Mouse (Mus musculus): ENCODE data around the gene Eml4. TPM values are rescaled to one million over a fixed set of nuclear protein-coding genes. Genes with fewer than 3 reads are reported as not detected.

Eml4 gene
- polyA plus RNA-seq, 1 experiment from 2014 or later = 13.4 TPM

- H3K9ac ChIP-seq (replicated peaks; ENCODE audit: low read depth) = no peak overlapping the region
- no peak overlapping the region for H3K4me2 ChIP-seq (replicated peaks; ENCODE audit: low read depth, low read length)
- no peak overlapping the region for H3K27ac ChIP-seq (ENCODE audit: low read length)
- H3K4me1 ChIP-seq (ENCODE audit: insufficient read depth, low read depth, low read length) = peaks cover 8% of the 10 kb centered on the region; the same call in 1 of the 2 replicates
- ATAC-seq = no peak
- TF ChIP-seq EP300 (IDR thresholded peaks at IDR 0.05) (no peak), CTCF (IDR thresholded peaks at IDR 0.05) (no peak)
- no peaks in the 10 kb centered on the region for H3K9me3 ChIP-seq (ENCODE audit: low read length)
- DNase-seq (ENCODE audit: low spot score) = no peak
- H3K4me3 ChIP-seq (ENCODE audit: low read depth, low read length) = no peak overlapping the region
- no peaks in the 10 kb centered on the region for H3K27me3 ChIP-seq (replicated peaks; ENCODE audit: insufficient read depth, low read length)
- H3K36me3 ChIP-seq (ENCODE audit: insufficient read depth, low read length) = no peaks in the 10 kb centered on the region
These were observed 23.4 kb downstream of the Eml4 start for GRCm38 (mm10) chr17:83374123-83374522.

- Histone ChIP-seq H3K4me3 (ENCODE audit: low read depth, low read length) (no peak overlapping the region), H3K27me3 (replicated peaks; ENCODE audit: insufficient read depth, low read length) (no peaks in the 10 kb centered on the region), H3K9ac (replicated peaks; ENCODE audit: low read depth) (no peak overlapping the region), H3K4me1 (ENCODE audit: insufficient read depth, low read depth, low read length) (peaks cover 8% of the 10 kb centered on the region; the same call in 1 of the 2 replicates), H3K9me3 (ENCODE audit: low read length) (no peaks in the 10 kb centered on the region), H3K27ac (ENCODE audit: low read length) (no peak overlapping the region), H3K4me2 (replicated peaks; ENCODE audit: low read depth, low read length) (no peak overlapping the region), H3K36me3 (ENCODE audit: insufficient read depth, low read length) (no peaks in the 10 kb centered on the region)
- no peak for ATAC-seq
- 78% methylated on average over 3 of the region's 3 CpGs for WGBS
- DNase-seq (ENCODE audit: low spot score) = no peak
- TF ChIP-seq CTCF (IDR thresholded peaks at IDR 0.05) (no peak), EP300 (IDR thresholded peaks at IDR 0.05) (no peak)
These were observed 25.1 kb downstream of the Eml4 start for GRCm38 (mm10) chr17:83375848-83376247.

GRCm38 (mm10) chr17:83376801-83377200 is 26.1 kb downstream of the Eml4 start:
- Histone ChIP-seq H3K9ac (replicated peaks; ENCODE audit: low read depth) (no peak overlapping the region), H3K4me3 (ENCODE audit: low read depth, low read length) (no peak overlapping the region), H3K27ac (ENCODE audit: low read length) (no peak overlapping the region), H3K4me2 (replicated peaks; ENCODE audit: low read depth, low read length) (no peak overlapping the region), H3K4me1 (ENCODE audit: insufficient read depth, low read depth, low read length) (peaks cover 8% of the 10 kb centered on the region; the same call in 1 of the 2 replicates), H3K9me3 (ENCODE audit: low read length) (no peaks in the 10 kb centered on the region), H3K27me3 (replicated peaks; ENCODE audit: insufficient read depth, low read length) (no peaks in the 10 kb centered on the region), H3K36me3 (ENCODE audit: insufficient read depth, low read length) (no peaks in the 10 kb centered on the region)
- ATAC-seq (no peak), DNase-seq (ENCODE audit: low spot score) (peak; percentile 76)
- 34% methylated on average over 4 of the region's 4 CpGs for WGBS
- TF ChIP-seq EP300 (IDR thresholded peaks at IDR 0.05) = no peak; the same call in 1 of the 2 replicates
- no peak for TF ChIP-seq CTCF (IDR thresholded peaks at IDR 0.05)

GRCm38 (mm10) chr17:83377755-83378443 is 27.2 kb downstream of the Eml4 start:
- WGBS = 87% methylated on average over 10 of the region's 10 CpGs
- Histone ChIP-seq H3K27me3 (replicated peaks; ENCODE audit: insufficient read depth, low read length) (no peaks in the 10 kb centered on the region), H3K9me3 (ENCODE audit: low read length) (no peaks in the 10 kb centered on the region), H3K4me2 (replicated peaks; ENCODE audit: low read depth, low read length) (no peak overlapping the region), H3K27ac (ENCODE audit: low read length) (no peak overlapping the region), H3K36me3 (ENCODE audit: insufficient read depth, low read length) (no peaks in the 10 kb centered on the region), H3K4me1 (ENCODE audit: insufficient read depth, low read depth, low read length) (peaks cover 8% of the 10 kb centered on the region; the same call in 1 of the 2 replicates), H3K9ac (replicated peaks; ENCODE audit: low read depth) (no peak overlapping the region), H3K4me3 (ENCODE audit: low read depth, low read length) (no peak overlapping the region)
- ATAC-seq (no peak), DNase-seq (ENCODE audit: low spot score) (no peak)
- TF ChIP-seq EP300 (IDR thresholded peaks at IDR 0.05) (no peak), CTCF (IDR thresholded peaks at IDR 0.05) (no peak)

- Histone ChIP-seq H3K4me3 (ENCODE audit: low read depth, low read length) (no peak overlapping the region), H3K27ac (ENCODE audit: low read length) (no peak overlapping the region), H3K4me1 (ENCODE audit: insufficient read depth, low read depth, low read length) (peaks cover 8% of the 10 kb centered on the region; the same call in 1 of the 2 replicates), H3K27me3 (replicated peaks; ENCODE audit: insufficient read depth, low read length) (no peaks in the 10 kb centered on the region), H3K36me3 (ENCODE audit: insufficient read depth, low read length) (no peaks in the 10 kb centered on the region), H3K9me3 (ENCODE audit: low read length) (no peaks in the 10 kb centered on the region), H3K4me2 (replicated peaks; ENCODE audit: low read depth, low read length) (no peak overlapping the region), H3K9ac (replicated peaks; ENCODE audit: low read depth) (no peak overlapping the region)
- WGBS = 77% methylated on average over 4 of the region's 4 CpGs
- TF ChIP-seq EP300 (IDR thresholded peaks at IDR 0.05) (no peak), CTCF (IDR thresholded peaks at IDR 0.05) (no peak)
- ATAC-seq = no peak
- DNase-seq (ENCODE audit: low spot score) = no peak
These were observed 27.7 kb downstream of the Eml4 start for GRCm38 (mm10) chr17:83378444-83378762.

- Histone ChIP-seq H3K9me3 (ENCODE audit: low read length) (no peaks in the 10 kb centered on the region), H3K27me3 (replicated peaks; ENCODE audit: insufficient read depth, low read length) (no peaks in the 10 kb centered on the region), H3K4me2 (replicated peaks; ENCODE audit: low read depth, low read length) (no peak overlapping the region), H3K4me1 (ENCODE audit: insufficient read depth, low read depth, low read length) (peaks cover 8% of the 10 kb centered on the region; the same call in 1 of the 2 replicates), H3K27ac (ENCODE audit: low read length) (no peak overlapping the region), H3K36me3 (ENCODE audit: insufficient read depth, low read length) (no peaks in the 10 kb centered on the region), H3K4me3 (ENCODE audit: low read depth, low read length) (no peak overlapping the region), H3K9ac (replicated peaks; ENCODE audit: low read depth) (no peak overlapping the region)
- ATAC-seq (no peak), DNase-seq (ENCODE audit: low spot score) (no peak)
- 93% methylated on average over 2 of the region's 2 CpGs for WGBS
- TF ChIP-seq CTCF (IDR thresholded peaks at IDR 0.05) (no peak), EP300 (IDR thresholded peaks at IDR 0.05) (no peak)
These were observed 28.6 kb downstream of the Eml4 start for GRCm38 (mm10) chr17:83379366-83379765.

Measured in lung, postnatal 0 days (tissue).